Mouse (Mus musculus): ENCODE data around the gene Akirin2.

Gene Akirin2

GRCm38 (mm10) chr4:34603123-34603522 lies 52.4 kb downstream of the Akirin2 start:
- no peak for DNase-seq

- no peak for DNase-seq
Measured at GRCm38 (mm10) chr4:34606658-34607057, 55.9 kb downstream of the Akirin2 start.

GRCm38 (mm10) chr4:34613571-34614145 lies 62.9 kb downstream of the Akirin2 start:
- no peak for DNase-seq

- DNase-seq: peak; percentile 95
Measured at GRCm38 (mm10) chr4:34614630-34615094, 63.9 kb downstream of the Akirin2 start, which contains the start of the genes Orc3 and Rars2. TSS of gene Orc3 (minus strand) at chr4:34614944. TSS of gene Rars2 (plus strand) at chr4:34614957.

GRCm38 (mm10) chr4:34615303-34615702 lies 64.6 kb downstream of the Akirin2 start:
- peak; percentile 29 for DNase-seq

- no peak for DNase-seq
Measured at GRCm38 (mm10) chr4:34616146-34616545, 65.4 kb downstream of the Akirin2 start.
